Mouse (Mus musculus): Measurements from ENCODE around the gene Tpt1.
A peak's percentile ranks its signal among the peaks of the same experiment; 100 is the strongest.

Tpt1 gene

GRCm38 (mm10) chr14:75876320-75877043 is 31.6 kb downstream of the Tpt1 start:
- peak; percentile 88 for DNase-seq (ENCODE audit: low read depth)

- no peak for DNase-seq (ENCODE audit: low read depth)
Measured at GRCm38 (mm10) chr14:75877297-75877696, 32.4 kb downstream of the Tpt1 start.

GRCm38 (mm10) chr14:75878980-75879379 is 34.1 kb downstream of the Tpt1 start:
- DNase-seq (ENCODE audit: low read depth) = no peak

GRCm38 (mm10) chr14:75881856-75882255 is 37.0 kb downstream of the Tpt1 start:
- DNase-seq (ENCODE audit: low read depth) = no peak

- no peak for DNase-seq (ENCODE audit: low read depth)
Measured at GRCm38 (mm10) chr14:75883330-75883729, 38.4 kb downstream of the Tpt1 start.

- DNase-seq (ENCODE audit: low read depth) = no peak
Measured at GRCm38 (mm10) chr14:75883873-75884272, 39.0 kb downstream of the Tpt1 start.

- DNase-seq (ENCODE audit: low read depth) = no peak
Measured at GRCm38 (mm10) chr14:75892118-75892517, 47.2 kb downstream of the Tpt1 start.

Data from induced T-regulatory cell, adult 2 months (primary cell).